Mouse (Mus musculus) Patski (cell line): ENCODE data around the gene Sdhaf2. TPM values are rescaled to one million over a fixed set of nuclear protein-coding genes. Genes with fewer than 3 reads are reported as not detected.
A peak's percentile ranks its signal among the peaks of the same experiment; 100 is the strongest.

Experiments used
- ATAC-seq: fragments of 100-300 bp; one replicate; pipeline ENCODE4 v1.8.0; 2021
- CTCF ChIA-PET: fragments of 350-600 bp; sonication (Branson Sonifier 250); formaldehyde crosslinking; loops from one replicate; lab custom pipeline; 2022; ENCODE audit warnings: inconsistent platforms; lab: Charles Lee
- POLR2A ChIA-PET: fragments of 350-600 bp; sonication (Branson Sonifier 250); formaldehyde crosslinking; loops from one replicate; lab custom pipeline; 2022; ENCODE audit warnings: antibody characterized with exemption, inconsistent platforms; lab: Charles Lee
- DNase-seq: peaks from one replicate; pipeline ENCODE4 v3.0.0-alpha.2; 2011; ENCODE audit warnings: low read depth, low spot score
- H3K27me3 ChIP-seq: fragments of 371-371 bp; one replicate; pipeline ENCODE4 v1.5.1; 2021
- CTCF ChIP-seq: fragments of 100-300 bp; IDR thresholded peaks from one replicate; pipeline ENCODE4 v1.5.1; 2021
- in situ Hi-C: fragments of 300-500 bp; cut with MboI; formaldehyde crosslinking; loops from 3 replicates; pipeline ENCODE4 v1.11.1; 2018; ENCODE audit warnings: low pct_unique_long_range_greater_than_20kb, mixed read lengths
- polyA plus RNA-seq: library from polyadenylated mRNA; unstranded; gene quantifications from one replicate; pipeline ENCODE4 v1.2.3, GENCODE M21; 2021

Sdhaf2 gene
- polyA plus RNA-seq, 1 experiment from 2014 or later, result 81.9 TPM

GRCm38 (mm10) chr19:10557001-10557400 lies 31.1 kb upstream of the Sdhaf2 start:
- in situ Hi-C loops, result no loop called here
- DNase-seq (no peak), ATAC-seq (no peak)
- no peaks in the 10 kb centered on the region for H3K27me3 ChIP-seq
- TF ChIP-seq CTCF, result no peak
- ChIA-PET POLR2A (interaction anchor here (0.7 to 3.1 kb wide), 4 partner anchors 18 to 222 kb away, joined by 3 to 17 read pairs (median 4); partner anchors contain the start of genes Ddb1 and Tkfc), CTCF (interaction anchor here (3.4 kb wide), 1 partner anchor 46 kb away, joined by 11 read pairs; no protein-coding TSS in a partner anchor)

GRCm38 (mm10) chr19:10555624-10556510 lies 29.9 kb upstream of the Sdhaf2 start, which contains the start of gene Tmem216:
Gene Tmem216 (minus strand): TSS chr19:10556238.
- no peaks in the 10 kb centered on the region for H3K27me3 ChIP-seq
- in situ Hi-C loops, result no loop called here
- ATAC-seq, result peak; percentile 94
- CTCF ChIA-PET, result interaction anchor here (1.0 to 3.4 kb wide), 3 partner anchors 17 to 47 kb away, joined by 3 to 14 read pairs (median 11); no protein-coding TSS in a partner anchor
- no peak for TF ChIP-seq CTCF
- no peak for DNase-seq
- POLR2A ChIA-PET, result interaction anchor here (0.7 to 3.1 kb wide), 9 partner anchors 10 to 53 kb away, joined by 3 to 17 read pairs (median 4); partner anchors contain the start of genes Ddb1 and Tkfc

DNA sequence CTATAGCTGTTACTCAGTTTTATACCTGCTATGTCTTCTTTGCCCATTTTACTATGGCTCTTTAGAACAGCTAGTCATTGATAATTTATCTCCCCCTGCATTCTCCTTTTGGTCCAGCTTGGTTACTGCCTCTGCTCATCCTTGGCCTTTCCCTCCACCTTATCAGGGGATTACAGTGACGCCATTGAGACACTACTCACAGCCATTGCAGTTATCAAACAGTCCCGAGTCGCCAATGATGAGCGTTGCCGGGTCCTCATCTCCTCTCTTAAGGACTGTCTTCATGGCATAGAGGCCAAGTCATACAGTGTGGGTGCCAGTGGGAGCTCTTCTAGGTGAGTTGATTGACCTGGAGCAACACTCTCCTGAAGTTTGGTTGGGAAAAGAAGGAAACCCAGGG lies 13.5 kb upstream of the Sdhaf2 start:
- no peak for DNase-seq
- no peak for ATAC-seq
- in situ Hi-C loops, result no loop called here
- POLR2A ChIA-PET, result no interaction called here
- no peak for TF ChIP-seq CTCF
- no peaks in the 10 kb centered on the region for H3K27me3 ChIP-seq
- CTCF ChIA-PET, result interaction anchor here (0.9 to 2.5 kb wide), 5 partner anchors 9 to 36 kb away, joined by 3 to 14 read pairs (median 5); partner anchors contain the start of genes Cpsf7 and Sdhaf2

DNA sequence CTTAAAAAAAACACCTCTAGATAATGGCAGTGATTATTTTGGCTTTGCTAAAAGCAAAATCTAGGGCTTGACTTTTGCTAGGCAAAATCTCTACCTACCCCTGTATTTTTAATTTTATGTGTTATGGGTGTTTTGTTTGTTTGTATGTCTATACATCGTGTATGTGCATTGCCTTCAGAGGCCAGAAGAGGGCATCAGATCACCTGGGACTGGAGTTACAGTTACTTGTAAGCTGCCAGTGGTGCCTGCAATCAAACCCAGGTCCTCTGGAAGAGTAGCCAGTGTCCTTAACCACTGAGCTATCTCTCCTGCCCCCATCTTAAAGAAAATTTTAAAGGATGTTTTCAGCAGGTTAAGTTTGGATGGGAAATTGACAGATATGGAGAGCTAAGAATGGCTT lies 4.1 kb upstream of the Sdhaf2 start:
- CTCF ChIA-PET, result interaction anchor here (0.7 to 1.6 kb wide), 4 partner anchors 9 to 72 kb away, joined by 3 to 5 read pairs (median 4); no protein-coding TSS in a partner anchor
- DNase-seq (no peak), ATAC-seq (no peak)
- in situ Hi-C loops, result no loop called here
- POLR2A ChIA-PET, result no interaction called here
- no peaks in the 10 kb centered on the region for H3K27me3 ChIP-seq
- peak; percentile 50 for TF ChIP-seq CTCF

- ATAC-seq, result peak; percentile 83
- DNase-seq, result peak; percentile 58
- POLR2A ChIA-PET, result interaction anchor here (0.6 to 1.3 kb wide), 7 partner anchors 11 to 291 kb away, joined by 3 to 4 read pairs (median 3); partner anchors contain the start of gene Tmem216
- CTCF ChIA-PET, result interaction anchor here (1.1 to 2.3 kb wide), 5 partner anchors 11 to 77 kb away, joined by 3 to 8 read pairs (median 4); no protein-coding TSS in a partner anchor
- in situ Hi-C loops, result no loop called here
- no peak for TF ChIP-seq CTCF
- H3K27me3 ChIP-seq, result no peaks in the 10 kb centered on the region
Observed at GRCm38 (mm10) chr19:10525106-10525901, 638 bp downstream of the Sdhaf2 start, which contains the start of gene Cpsf7. Gene Cpsf7 (plus strand): TSS chr19:10525266.

DNA sequence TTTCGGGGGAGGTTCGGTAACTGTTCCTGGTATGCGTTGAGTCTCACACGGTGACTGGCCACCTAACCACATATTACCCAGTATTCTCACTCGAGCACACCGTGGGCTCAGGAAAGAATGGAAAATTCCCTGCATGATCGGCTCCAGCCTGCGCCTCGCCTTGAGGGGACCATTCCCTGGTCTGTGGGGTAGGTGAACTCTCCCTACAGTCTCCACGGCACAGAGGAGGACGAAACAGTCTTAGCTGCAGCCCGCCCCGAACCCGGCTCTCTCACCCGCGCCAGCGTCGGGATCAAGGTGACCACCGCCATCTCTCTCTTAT lies 1.2 kb downstream of the Sdhaf2 start:
- ATAC-seq (peak; percentile 45), DNase-seq (peak; percentile 20)
- no peaks in the 10 kb centered on the region for H3K27me3 ChIP-seq
- in situ Hi-C loops, result no loop called here
- no peak for TF ChIP-seq CTCF
- POLR2A ChIA-PET, result interaction anchor here (0.6 to 1.2 kb wide), 2 partner anchors 19 to 36 kb away, joined by 3 read pairs; no protein-coding TSS in a partner anchor
- CTCF ChIA-PET, result interaction anchor here (1.1 to 2.3 kb wide), 2 partner anchors 12 to 15 kb away, joined by 4 to 8 read pairs; no protein-coding TSS in a partner anchor

DNA sequence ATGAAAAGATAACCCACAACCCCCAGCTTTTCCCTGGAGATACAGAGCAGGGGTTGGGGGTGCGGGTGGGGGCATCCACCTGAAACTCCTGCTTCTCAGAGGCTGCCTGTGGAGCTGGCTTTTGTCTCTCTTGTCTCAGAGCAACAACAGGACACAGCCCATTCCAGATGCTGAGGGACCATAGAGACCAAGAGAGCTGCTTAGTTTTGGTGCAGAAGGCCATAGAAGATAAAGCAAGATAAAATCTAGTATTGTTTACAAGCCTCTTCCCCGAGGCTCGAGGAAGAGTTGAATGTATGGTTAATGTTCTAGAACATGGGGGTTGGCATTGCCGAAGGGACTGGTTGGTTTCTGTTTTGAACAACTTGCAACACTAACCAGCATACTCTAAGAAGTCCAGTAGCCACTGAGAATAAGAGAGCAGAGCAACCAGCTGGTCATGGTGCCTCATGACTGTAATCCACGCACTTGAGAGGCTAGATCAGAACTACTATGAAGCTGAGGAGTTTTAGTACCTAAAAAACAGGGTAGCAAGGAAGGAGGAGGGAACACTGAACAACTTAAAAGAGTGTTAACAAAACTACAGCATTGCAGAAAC lies 2.4 kb downstream of the Sdhaf2 start:
- DNase-seq (no peak), ATAC-seq (no peak)
- no peak for TF ChIP-seq CTCF
- no peaks in the 10 kb centered on the region for H3K27me3 ChIP-seq
- in situ Hi-C loops, result no loop called here
- ChIA-PET POLR2A (no interaction called here), CTCF (interaction anchor here (2.9 kb wide), 1 partner anchor 22 kb away, joined by 12 read pairs; no protein-coding TSS in a partner anchor)

- TF ChIP-seq CTCF, result no peak
- ChIA-PET POLR2A (interaction anchor here (1.3 kb wide), 1 partner anchor 23 kb away, joined by 3 read pairs; no protein-coding TSS in a partner anchor), CTCF (interaction anchor here (1.0 to 2.9 kb wide), 2 partner anchors 20 to 25 kb away, joined by 3 to 12 read pairs; no protein-coding TSS in a partner anchor)
- in situ Hi-C loops, result no loop called here
- H3K27me3 ChIP-seq, result no peaks in the 10 kb centered on the region
- DNase-seq (no peak), ATAC-seq (no peak)
Observed at GRCm38 (mm10) chr19:10521926-10522325, 4.0 kb downstream of the Sdhaf2 start.

GRCm38 (mm10) chr19:10520355-10520754 lies 5.6 kb downstream of the Sdhaf2 start:
- H3K27me3 ChIP-seq, result no peaks in the 10 kb centered on the region
- in situ Hi-C loops, result no loop called here
- CTCF ChIA-PET, result interaction anchor here (0.9 to 2.6 kb wide), 3 partner anchors 9 to 21 kb away, joined by 3 to 10 read pairs (median 4); no protein-coding TSS in a partner anchor
- TF ChIP-seq CTCF, result peak; percentile 70
- ATAC-seq, result no peak
- POLR2A ChIA-PET, result interaction anchor here (0.7 kb wide), 1 partner anchor 59 kb away, joined by 3 read pairs; no protein-coding TSS in a partner anchor
- DNase-seq, result no peak
